Mouse (Mus musculus) ES-Bruce4 (cell line): ENCODE results near the gene Stx2. TPM values are rescaled to one million over a fixed set of nuclear protein-coding genes. Genes with fewer than 3 reads are reported as not detected.
"Not testable (repeated sequence)": the region's sequence is repeated elsewhere in the genome, so short reads cannot be mapped to it uniquely, and the experiment has no call there.

Source experiments
- H3K27ac ChIP-seq: 2 replicates; pipeline ENCODE4 v1.5.1; 2012; ENCODE audit warnings: low read length, inconsistent platforms; ENCODE audit not compliant: insufficient read depth
- H3K27me3 ChIP-seq: 2 replicates; pipeline ENCODE4 v1.6.1; 2012; ENCODE audit warnings: mild to moderate bottlenecking, low read length, inconsistent platforms; ENCODE audit not compliant: control insufficient read depth, poor library complexity, insufficient read depth, severe bottlenecking
- H3K36me3 ChIP-seq: 2 replicates; pipeline ENCODE4 v1.6.1; 2012; ENCODE audit warnings: inconsistent platforms, mild to moderate bottlenecking, low read length, moderate library complexity; ENCODE audit not compliant: control insufficient read depth, poor library complexity, insufficient read depth, severe bottlenecking
- H3K4me1 ChIP-seq: one replicate; pipeline ENCODE4 v1.8.1; 2011; ENCODE audit warnings: low read length; ENCODE audit not compliant: control insufficient read depth, insufficient read depth
- H3K4me3 ChIP-seq: 2 replicates; pipeline ENCODE4 v1.5.1; 2011; ENCODE audit warnings: low read depth, mild to moderate bottlenecking, low read length
- H3K9ac ChIP-seq: 2 replicates; pipeline ENCODE4 v1.6.1; 2012; ENCODE audit warnings: low read depth, mild to moderate bottlenecking, inconsistent platforms; ENCODE audit not compliant: poor library complexity, severe bottlenecking
- H3K9me3 ChIP-seq: replicated peaks from 2 replicates; pipeline ENCODE4 v1.6.1; 2012; ENCODE audit warnings: mild to moderate bottlenecking, low read length, inconsistent platforms; ENCODE audit not compliant: control insufficient read depth, poor library complexity, insufficient read depth, severe bottlenecking
- CTCF ChIP-seq: IDR thresholded peaks from one replicate; pipeline ENCODE4 v1.8.1; 2011; ENCODE audit warnings: low read depth, low read length
- EP300 ChIP-seq: IDR thresholded peaks from 2 replicates; pipeline ENCODE4 v1.6.1; 2011; ENCODE audit warnings: low read depth, low read length; ENCODE audit not compliant: insufficient read depth
- POLR2A ChIP-seq: IDR thresholded peaks from one replicate; pipeline ENCODE4 v1.8.1; 2011; ENCODE audit warnings: low read length; ENCODE audit not compliant: insufficient read depth
- polyA plus RNA-seq: library from polyadenylated mRNA; stranded (reverse); fragments of >200 nt; gene quantifications from 2 replicates; pipeline ENCODE4 v1.2.4, GENCODE M21; 2011; ENCODE audit warnings: low read depth; ENCODE audit not compliant: missing spikeins, insufficient read depth, insufficient read length

Stx2 gene
- polyA plus RNA-seq, 1 experiment: 25.9 TPM

DNA sequence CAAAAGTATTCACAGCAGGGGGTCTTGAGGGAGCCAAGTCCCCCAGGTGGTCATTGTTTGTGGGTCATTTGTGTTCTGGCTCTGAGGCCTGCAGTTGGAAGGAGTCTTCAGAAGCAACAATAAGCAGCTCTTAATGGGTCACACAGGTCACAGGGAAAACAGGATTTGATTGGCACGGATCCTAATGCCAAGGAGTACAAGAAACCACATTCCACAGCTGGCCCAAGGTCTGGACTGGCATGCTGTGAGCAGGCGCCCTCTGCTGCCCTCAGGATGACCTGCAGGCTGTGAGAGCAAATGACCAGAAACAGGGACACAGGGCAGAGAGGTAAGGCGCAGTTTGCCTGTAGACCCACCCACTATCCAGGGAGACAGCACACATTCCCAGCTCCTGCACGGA is 32.1 kb downstream of the Stx2 start:
- H3K9me3 ChIP-seq: no peaks in the 10 kb centered on the region
- no peak overlapping the region for H3K9ac ChIP-seq
- no peaks in the 10 kb centered on the region for H3K27me3 ChIP-seq
- TF ChIP-seq CTCF: peak; percentile 98
- no peak for TF ChIP-seq EP300
- H3K4me1 ChIP-seq: peaks cover 2% of the 10 kb centered on the region
- H3K27ac ChIP-seq: no peak overlapping the region
- no peak overlapping the region for H3K4me3 ChIP-seq
- no peaks in the 10 kb centered on the region for H3K36me3 ChIP-seq

DNA sequence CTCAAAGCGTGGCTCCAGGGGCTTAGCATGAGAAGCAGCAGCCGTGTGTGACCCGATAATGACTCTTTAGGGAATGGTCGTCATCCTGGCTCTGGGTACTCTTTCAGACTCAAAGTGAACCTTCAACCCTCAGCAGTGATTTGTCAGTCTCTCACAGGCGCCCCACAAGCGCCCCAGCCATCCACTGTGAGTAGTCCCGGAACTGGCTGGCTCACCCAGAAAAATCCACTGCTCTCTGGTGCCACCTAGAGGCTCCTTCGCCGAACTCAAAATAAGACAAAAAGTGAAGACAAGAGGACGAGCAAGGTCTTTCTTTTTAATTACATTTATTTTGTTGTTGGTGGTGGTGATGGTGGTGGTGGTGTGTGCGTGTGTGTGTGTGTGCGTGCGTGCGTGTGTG is 37.1 kb downstream of the Stx2 start:
- Histone ChIP-seq H3K4me1 (peaks cover 2% of the 10 kb centered on the region), H3K27me3 (no peaks in the 10 kb centered on the region), H3K9ac (0 out of 2 replicates have a peak overlapping the region, but pooled peaks have one; percentile 14), H3K36me3 (no peaks in the 10 kb centered on the region), H3K27ac (no peak overlapping the region), H3K4me3 (peak overlapping the region; percentile 22), H3K9me3 (no peaks in the 10 kb centered on the region)
- TF ChIP-seq EP300: no peak
- TF ChIP-seq POLR2A: no peak
- peak; percentile 55 for TF ChIP-seq CTCF

DNA sequence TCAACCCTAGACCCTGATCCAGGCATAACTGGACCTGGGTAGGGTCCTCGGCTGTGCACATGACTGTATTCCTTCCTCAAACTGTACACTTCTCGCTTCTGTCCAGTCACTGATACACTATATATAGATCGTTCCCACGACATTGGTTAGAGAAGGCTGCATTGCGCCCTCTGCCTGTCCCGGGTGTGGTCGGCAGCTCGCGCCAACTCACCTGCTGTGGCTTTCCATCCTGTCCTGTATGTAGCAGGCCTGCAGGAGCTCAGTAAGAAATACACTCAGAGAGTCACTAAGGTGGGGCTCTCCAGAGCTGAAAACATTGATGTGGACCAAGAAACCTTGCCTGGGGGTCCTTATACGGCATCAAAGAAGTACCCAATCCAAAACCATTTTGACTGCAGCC is 37.5 kb downstream of the Stx2 start:
- Histone ChIP-seq H3K9me3 (no peaks in the 10 kb centered on the region), H3K4me1 (peaks cover 2% of the 10 kb centered on the region), H3K9ac (0 out of 2 replicates have a peak overlapping the region, but pooled peaks have one; percentile 14), H3K27me3 (no peaks in the 10 kb centered on the region), H3K27ac (no peak overlapping the region), H3K36me3 (no peaks in the 10 kb centered on the region), H3K4me3 (peak overlapping the region; percentile 22; the same call in 1 of the 2 replicates)
- no peak for TF ChIP-seq EP300
- peak; percentile 78 for TF ChIP-seq CTCF
- no peak for TF ChIP-seq POLR2A

DNA sequence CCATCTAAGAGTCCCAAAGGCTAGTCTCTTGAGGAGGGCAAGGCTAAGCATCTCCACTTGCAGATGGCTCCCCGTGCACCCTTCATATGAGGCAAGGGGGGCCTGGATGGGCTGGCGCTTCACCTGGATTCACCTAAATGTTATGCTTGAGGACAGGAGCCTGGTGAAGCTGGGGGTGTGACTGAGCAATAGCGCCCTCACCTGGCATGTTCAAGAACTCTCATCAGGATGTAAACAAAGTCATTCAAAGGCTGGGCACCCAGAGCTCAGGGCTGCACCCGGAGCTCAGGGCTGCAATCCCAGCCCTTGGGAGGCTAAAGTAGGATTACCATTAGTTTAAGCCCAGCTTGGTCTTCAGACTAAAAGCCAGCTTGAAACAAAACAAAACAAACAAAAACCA is 44.0 kb downstream of the Stx2 start:
- H3K9me3 ChIP-seq: peaks cover 7% of the 10 kb centered on the region
- H3K36me3 ChIP-seq: no peaks in the 10 kb centered on the region
- no peak overlapping the region for H3K4me3 ChIP-seq
- no peaks in the 10 kb centered on the region for H3K4me1 ChIP-seq
- no peak overlapping the region for H3K9ac ChIP-seq
- no peak overlapping the region for H3K27ac ChIP-seq
- TF ChIP-seq POLR2A (no peak), CTCF (peak; percentile 81)
- H3K27me3 ChIP-seq: no peaks in the 10 kb centered on the region

DNA sequence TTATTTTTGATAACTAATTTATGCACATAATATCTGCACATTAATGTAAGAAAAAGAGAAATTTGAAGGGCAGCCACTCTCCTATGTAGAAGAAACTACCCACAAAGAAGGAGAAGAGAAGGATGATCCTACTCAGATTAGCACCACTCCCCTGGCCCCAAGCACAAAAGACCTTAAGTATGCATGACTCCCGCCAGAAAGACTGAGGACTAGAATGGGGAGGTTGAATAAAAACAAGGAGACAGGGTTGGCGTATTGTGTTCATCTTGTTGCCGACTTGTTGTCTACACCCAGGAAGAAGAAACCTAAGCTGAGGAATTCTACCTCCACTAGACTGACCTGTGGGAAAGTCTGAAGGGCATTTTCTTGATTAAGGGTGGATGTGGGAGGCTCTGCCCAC is 49.5 kb downstream of the Stx2 start:
- H3K27ac ChIP-seq: peak overlapping the region; percentile 12; the same call in 1 of the 2 replicates
- H3K27me3 ChIP-seq: no peaks in the 10 kb centered on the region
- no peak overlapping the region for H3K9ac ChIP-seq
- no peaks in the 10 kb centered on the region for H3K4me1 ChIP-seq
- H3K4me3 ChIP-seq: no peak overlapping the region
- peaks cover 7% of the 10 kb centered on the region for H3K9me3 ChIP-seq
- H3K36me3 ChIP-seq: no peaks in the 10 kb centered on the region
- TF ChIP-seq EP300: no peak

DNA sequence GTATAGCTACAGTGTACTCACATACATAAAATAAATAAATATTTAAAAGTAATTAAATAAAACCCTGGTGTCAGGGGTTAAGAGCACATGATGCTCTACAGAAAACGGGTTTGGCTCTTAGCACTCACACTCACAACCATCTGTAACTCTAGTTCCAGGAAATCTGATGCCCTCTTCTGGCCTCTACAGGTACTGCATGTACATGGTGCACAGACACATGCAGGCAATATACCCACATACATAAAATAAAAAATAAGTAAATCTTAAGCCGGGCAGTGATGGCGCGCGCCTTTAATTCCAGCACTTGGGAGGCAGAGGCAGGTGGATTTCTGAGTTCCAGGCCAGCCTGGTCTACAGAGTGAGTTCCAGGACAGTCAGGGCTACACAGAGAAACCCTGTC is 54.0 kb downstream of the Stx2 start:
- not testable (repeated sequence) for H3K36me3 ChIP-seq, H3K9me3 ChIP-seq, H3K27ac ChIP-seq, H3K9ac ChIP-seq, H3K27me3 ChIP-seq, H3K4me1 ChIP-seq, H3K4me3 ChIP-seq
